Mouse (Mus musculus): ENCODE measurements around the gene Ddrgk1. TPM values are rescaled to one million over a fixed set of nuclear protein-coding genes. Genes with fewer than 3 reads are reported as not detected.

The Ddrgk1 gene
- polyA plus RNA-seq, 1 experiment from 2014 or later = 65.7 TPM

DNA sequence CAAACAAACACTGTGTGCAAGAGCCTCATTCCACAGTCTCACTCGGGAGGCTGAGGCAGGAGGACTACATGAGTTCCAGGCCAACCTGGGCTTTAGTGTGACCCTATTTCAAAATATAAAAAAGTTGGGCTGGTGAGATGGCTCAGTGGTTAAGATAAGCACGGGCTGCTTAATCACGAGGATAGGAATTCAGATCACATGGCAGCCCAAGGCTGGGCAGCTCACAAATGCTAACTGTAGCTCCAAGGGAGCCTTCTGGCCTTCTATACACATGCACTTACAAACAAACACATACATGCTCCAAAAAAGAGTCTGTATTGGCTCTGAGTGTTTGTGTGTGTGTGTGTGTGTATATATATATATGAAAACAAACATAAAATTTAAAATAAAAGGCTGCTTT, 29.1 kb upstream of the Ddrgk1 start:
- Histone ChIP-seq H3K9me3 (ENCODE audit: control insufficient read depth, low read depth, low read length) (no peaks in the 10 kb centered on the region), H3K27ac (ENCODE audit: low read length) (no peak overlapping the region), H3K36me3 (ENCODE audit: control insufficient read depth, insufficient read depth, low read length) (no peaks in the 10 kb centered on the region), H3K27me3 (ENCODE audit: control insufficient read depth, insufficient read depth, low read length) (peaks cover 20% of the 10 kb centered on the region), H3K4me3 (ENCODE audit: low read depth, low read length) (no peak overlapping the region), H3K4me1 (ENCODE audit: control insufficient read depth, insufficient read depth, low read length) (0 out of 2 replicates have a peak, but pooled peaks cover 4% of the 10 kb centered on the region), H3K4me2 (replicated peaks; ENCODE audit: low read depth, low read length) (no peak overlapping the region), H3K9ac (replicated peaks; ENCODE audit: low read depth, low read length) (no peak overlapping the region)
- no peak for ATAC-seq (ENCODE audit: insufficient number of reproducible peaks, insufficient read depth, low FRiP score, low read depth)
- WGBS = 36% methylated on average over 3 of the region's 3 CpGs

DNA sequence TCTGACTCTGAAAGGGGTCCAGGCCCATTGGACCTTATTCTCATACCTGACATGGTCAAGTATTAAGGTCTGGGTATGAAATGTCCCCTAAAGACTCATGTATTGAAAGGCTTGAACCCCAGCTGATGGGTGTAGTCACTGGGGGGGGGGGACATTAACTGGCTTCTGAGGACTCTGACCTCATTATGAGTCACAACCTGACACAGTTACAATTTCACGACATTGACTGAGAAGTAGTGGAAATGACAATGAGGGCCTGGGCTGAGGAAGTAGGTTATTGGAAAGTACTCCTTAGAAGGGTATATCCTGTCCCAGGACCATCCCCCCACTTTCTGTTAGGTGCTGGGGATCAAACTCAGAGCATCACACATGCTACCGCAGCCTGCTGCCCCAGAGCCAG, 24.6 kb upstream of the Ddrgk1 start:
- Histone ChIP-seq H3K36me3 (ENCODE audit: control insufficient read depth, insufficient read depth, low read length) (peaks cover under 1% of the 10 kb centered on the region; the same call in 1 of the 2 replicates), H3K4me3 (ENCODE audit: low read depth, low read length) (no peak overlapping the region), H3K27me3 (ENCODE audit: control insufficient read depth, insufficient read depth, low read length) (no peaks in the 10 kb centered on the region), H3K9me3 (ENCODE audit: control insufficient read depth, low read depth, low read length) (no peaks in the 10 kb centered on the region), H3K4me1 (ENCODE audit: control insufficient read depth, insufficient read depth, low read length) (no peaks in the 10 kb centered on the region), H3K9ac (replicated peaks; ENCODE audit: low read depth, low read length) (no peak overlapping the region), H3K4me2 (replicated peaks; ENCODE audit: low read depth, low read length) (no peak overlapping the region), H3K27ac (ENCODE audit: low read length) (no peak overlapping the region)
- no peak for ATAC-seq (ENCODE audit: insufficient number of reproducible peaks, insufficient read depth, low FRiP score, low read depth)
- 81% methylated on average over 2 of the region's 2 CpGs for WGBS

DNA sequence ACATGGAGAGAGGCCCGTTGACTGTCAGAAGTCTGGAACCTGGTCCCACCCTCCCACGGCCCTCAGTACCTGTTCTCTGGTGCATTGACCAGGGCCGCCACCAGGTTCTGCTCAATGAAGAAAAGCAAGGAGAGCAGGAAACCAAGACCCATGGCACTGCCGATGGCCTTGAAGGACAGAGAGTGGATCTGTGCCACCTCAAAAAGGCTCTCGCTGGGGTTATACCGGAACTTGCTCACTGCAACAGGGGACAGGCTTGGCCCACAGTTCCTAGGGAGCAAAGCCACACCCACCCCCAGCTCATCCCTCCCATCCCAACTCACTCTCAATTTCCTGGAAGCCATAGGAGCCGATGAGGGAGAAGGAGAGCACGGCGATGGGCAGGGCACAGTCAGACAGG, 21.0 kb upstream of the Ddrgk1 start:
- Histone ChIP-seq H3K4me3 (ENCODE audit: low read depth, low read length) (no peak overlapping the region), H3K4me1 (ENCODE audit: control insufficient read depth, insufficient read depth, low read length) (no peaks in the 10 kb centered on the region), H3K4me2 (replicated peaks; ENCODE audit: low read depth, low read length) (no peak overlapping the region), H3K27ac (ENCODE audit: low read length) (no peak overlapping the region), H3K27me3 (ENCODE audit: control insufficient read depth, insufficient read depth, low read length) (no peaks in the 10 kb centered on the region), H3K9me3 (ENCODE audit: control insufficient read depth, low read depth, low read length) (no peaks in the 10 kb centered on the region), H3K9ac (replicated peaks; ENCODE audit: low read depth, low read length) (no peak overlapping the region), H3K36me3 (ENCODE audit: control insufficient read depth, insufficient read depth, low read length) (peaks cover 18% of the 10 kb centered on the region)
- ATAC-seq (ENCODE audit: insufficient number of reproducible peaks, insufficient read depth, low FRiP score, low read depth) = no peak
- WGBS = 85% methylated on average over 9 of the region's 9 CpGs

DNA sequence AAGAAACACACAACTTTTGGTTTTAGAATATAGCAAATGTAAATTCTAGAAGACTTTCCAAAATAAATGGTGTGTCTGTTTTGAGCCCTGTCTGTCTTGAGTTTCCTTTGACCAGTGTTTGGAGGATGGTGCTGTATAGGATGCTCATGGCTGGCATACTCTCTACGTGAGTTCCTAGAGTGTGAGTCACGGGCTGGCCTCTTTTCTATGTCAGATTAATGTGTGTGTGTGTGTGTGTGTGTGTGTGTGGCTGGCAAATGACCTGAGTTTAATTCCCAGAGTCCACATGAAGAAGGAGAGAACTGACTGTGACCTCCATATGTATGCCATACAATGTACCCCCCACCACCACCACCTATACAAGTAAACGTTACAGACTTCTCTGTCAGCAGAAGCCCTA, 17.1 kb upstream of the Ddrgk1 start:
- Histone ChIP-seq H3K4me1 (ENCODE audit: control insufficient read depth, insufficient read depth, low read length) (no peaks in the 10 kb centered on the region), H3K4me2 (replicated peaks; ENCODE audit: low read depth, low read length) (no peak overlapping the region), H3K27ac (ENCODE audit: low read length) (no peak overlapping the region), H3K9ac (replicated peaks; ENCODE audit: low read depth, low read length) (no peak overlapping the region), H3K4me3 (ENCODE audit: low read depth, low read length) (no peak overlapping the region), H3K9me3 (ENCODE audit: control insufficient read depth, low read depth, low read length) (no peaks in the 10 kb centered on the region), H3K36me3 (ENCODE audit: control insufficient read depth, insufficient read depth, low read length) (peaks cover 55% of the 10 kb centered on the region), H3K27me3 (ENCODE audit: control insufficient read depth, insufficient read depth, low read length) (no peaks in the 10 kb centered on the region)
- ATAC-seq (ENCODE audit: insufficient number of reproducible peaks, insufficient read depth, low FRiP score, low read depth) = no peak
- 82% methylated on average over 3 of the region's 3 CpGs for WGBS

DNA sequence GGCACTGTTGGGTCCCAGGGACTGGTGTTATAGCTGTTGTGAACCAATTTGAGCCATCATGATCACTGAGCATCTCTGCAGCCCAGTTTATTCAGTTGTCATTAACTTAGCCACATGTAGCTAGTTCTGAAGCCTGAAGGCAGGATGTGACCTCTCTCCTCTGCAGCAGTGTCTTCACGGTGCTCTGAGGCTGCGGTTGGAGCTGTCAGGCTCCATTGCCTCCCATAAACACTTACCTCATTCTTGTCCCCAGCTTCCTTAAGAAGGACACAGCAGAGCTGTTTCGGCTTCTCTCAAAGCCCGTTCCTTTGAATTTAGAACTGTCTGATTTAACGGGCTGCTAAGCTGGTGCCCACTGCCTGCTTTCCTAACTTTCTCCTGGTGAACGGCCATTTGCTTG, 15.4 kb upstream of the Ddrgk1 start:
- no peak overlapping the region for H3K4me2 ChIP-seq (replicated peaks; ENCODE audit: low read depth, low read length)
- ATAC-seq (ENCODE audit: insufficient number of reproducible peaks, insufficient read depth, low FRiP score, low read depth) = no peak
- no peak overlapping the region for H3K27ac ChIP-seq (ENCODE audit: low read length)
- H3K9me3 ChIP-seq (ENCODE audit: control insufficient read depth, low read depth, low read length) = no peaks in the 10 kb centered on the region
- H3K27me3 ChIP-seq (ENCODE audit: control insufficient read depth, insufficient read depth, low read length) = no peaks in the 10 kb centered on the region
- 94% methylated on average over 6 of the region's 6 CpGs for WGBS
- peaks cover 72% of the 10 kb centered on the region for H3K36me3 ChIP-seq (ENCODE audit: control insufficient read depth, insufficient read depth, low read length)
- no peak overlapping the region for H3K9ac ChIP-seq (replicated peaks; ENCODE audit: low read depth, low read length)
- no peak overlapping the region for H3K4me3 ChIP-seq (ENCODE audit: low read depth, low read length)
- H3K4me1 ChIP-seq (ENCODE audit: control insufficient read depth, insufficient read depth, low read length) = no peaks in the 10 kb centered on the region

DNA sequence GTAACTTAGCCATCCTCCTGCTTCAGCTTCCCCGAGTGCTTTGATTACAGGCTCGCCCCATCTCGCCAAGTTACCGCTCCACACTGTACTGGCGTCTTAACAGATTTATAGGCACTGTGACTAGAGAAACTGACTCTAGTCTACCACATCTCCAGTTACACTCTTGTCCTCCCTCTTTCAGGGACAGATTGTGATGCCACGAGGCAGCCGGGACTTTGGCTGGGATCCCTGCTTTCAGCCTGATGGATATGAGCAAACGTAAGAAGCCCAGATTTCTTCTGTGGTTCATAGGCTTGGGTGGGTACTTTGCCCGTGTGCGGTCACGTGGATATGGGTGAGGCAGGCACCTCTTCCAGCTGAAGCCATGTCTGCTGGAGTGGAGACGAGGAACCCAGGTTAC, 14.7 kb upstream of the Ddrgk1 start:
- Histone ChIP-seq H3K36me3 (ENCODE audit: control insufficient read depth, insufficient read depth, low read length) (peaks cover 77% of the 10 kb centered on the region), H3K27ac (ENCODE audit: low read length) (no peak overlapping the region), H3K27me3 (ENCODE audit: control insufficient read depth, insufficient read depth, low read length) (no peaks in the 10 kb centered on the region), H3K4me3 (ENCODE audit: low read depth, low read length) (no peak overlapping the region), H3K4me1 (ENCODE audit: control insufficient read depth, insufficient read depth, low read length) (no peaks in the 10 kb centered on the region), H3K9ac (replicated peaks; ENCODE audit: low read depth, low read length) (no peak overlapping the region), H3K4me2 (replicated peaks; ENCODE audit: low read depth, low read length) (no peak overlapping the region), H3K9me3 (ENCODE audit: control insufficient read depth, low read depth, low read length) (no peaks in the 10 kb centered on the region)
- 92% methylated on average over 12 of the region's 12 CpGs for WGBS
- ATAC-seq (ENCODE audit: insufficient number of reproducible peaks, insufficient read depth, low FRiP score, low read depth) = no peak

DNA sequence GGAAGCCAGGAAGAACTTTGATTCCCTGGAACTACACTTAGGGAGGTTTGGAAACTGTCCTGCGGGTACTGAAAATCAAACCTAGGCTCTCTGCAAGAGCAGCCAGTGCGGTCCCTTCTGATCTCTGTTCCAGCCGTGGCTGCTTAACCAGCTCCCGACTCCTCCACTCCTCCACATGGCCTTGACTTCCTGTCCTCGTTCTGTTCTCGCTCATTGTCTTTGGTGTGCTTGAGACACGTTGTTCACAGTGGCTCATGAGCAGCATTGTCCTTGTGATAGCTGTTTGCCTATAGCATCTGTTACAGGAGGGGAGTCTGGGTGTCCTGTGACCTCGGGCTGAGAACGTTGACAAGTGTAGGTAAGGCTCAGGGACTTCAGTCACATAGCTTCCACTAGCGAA, 12.8 kb upstream of the Ddrgk1 start:
- Histone ChIP-seq H3K36me3 (ENCODE audit: control insufficient read depth, insufficient read depth, low read length) (peaks cover 74% of the 10 kb centered on the region), H3K4me1 (ENCODE audit: control insufficient read depth, insufficient read depth, low read length) (no peaks in the 10 kb centered on the region), H3K9me3 (ENCODE audit: control insufficient read depth, low read depth, low read length) (no peaks in the 10 kb centered on the region), H3K4me3 (ENCODE audit: low read depth, low read length) (no peak overlapping the region), H3K4me2 (replicated peaks; ENCODE audit: low read depth, low read length) (no peak overlapping the region), H3K27ac (ENCODE audit: low read length) (no peak overlapping the region), H3K27me3 (ENCODE audit: control insufficient read depth, insufficient read depth, low read length) (no peaks in the 10 kb centered on the region), H3K9ac (replicated peaks; ENCODE audit: low read depth, low read length) (no peak overlapping the region)
- no peak for ATAC-seq (ENCODE audit: insufficient number of reproducible peaks, insufficient read depth, low FRiP score, low read depth)
- WGBS = 84% methylated on average over 10 of the region's 10 CpGs

DNA sequence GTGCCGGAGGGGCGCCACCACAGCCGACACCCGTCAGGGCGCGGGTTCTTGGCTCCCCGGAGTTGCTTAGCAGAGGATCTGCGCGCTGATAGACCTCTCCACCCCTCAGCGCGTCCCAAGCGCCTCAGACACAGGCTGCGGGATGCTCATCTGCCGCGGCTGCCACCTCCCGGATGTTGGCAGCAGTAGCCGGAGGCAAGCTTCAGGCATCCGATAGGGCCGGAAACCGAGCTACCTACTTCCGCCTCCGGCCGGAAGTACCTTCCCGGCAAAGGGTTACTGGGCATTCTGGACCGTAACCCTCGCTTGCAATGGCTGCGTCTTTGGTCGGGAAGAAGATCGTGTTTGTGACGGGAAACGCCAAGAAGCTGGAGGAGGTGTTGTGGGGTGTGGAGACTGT, 3.1 kb upstream of the Ddrgk1 start, which contains the start of gene Itpa:
Gene Itpa, plus strand, starts transcription at position 52 of the 400 bp plus-strand sequence.
- under 1% methylated on average over 31 of the region's 31 CpGs for WGBS
- Histone ChIP-seq H3K4me1 (ENCODE audit: control insufficient read depth, insufficient read depth, low read length) (peaks cover 8% of the 10 kb centered on the region; the same call in 1 of the 2 replicates), H3K4me3 (ENCODE audit: low read depth, low read length) (peak within 1 kb of the TSS; percentile 68), H3K4me2 (replicated peaks; ENCODE audit: low read depth, low read length) (peak within 1 kb of the TSS; percentile 83), H3K36me3 (ENCODE audit: control insufficient read depth, insufficient read depth, low read length) (peaks cover 12% of the 10 kb centered on the region), H3K27me3 (ENCODE audit: control insufficient read depth, insufficient read depth, low read length) (no peaks in the 10 kb centered on the region), H3K9ac (replicated peaks; ENCODE audit: low read depth, low read length) (peak within 1 kb of the TSS; percentile 78), H3K9me3 (ENCODE audit: control insufficient read depth, low read depth, low read length) (no peaks in the 10 kb centered on the region), H3K27ac (ENCODE audit: low read length) (peak within 1 kb of the TSS; percentile 61)
- ATAC-seq (ENCODE audit: insufficient number of reproducible peaks, insufficient read depth, low FRiP score, low read depth) = peak; percentile 53

DNA sequence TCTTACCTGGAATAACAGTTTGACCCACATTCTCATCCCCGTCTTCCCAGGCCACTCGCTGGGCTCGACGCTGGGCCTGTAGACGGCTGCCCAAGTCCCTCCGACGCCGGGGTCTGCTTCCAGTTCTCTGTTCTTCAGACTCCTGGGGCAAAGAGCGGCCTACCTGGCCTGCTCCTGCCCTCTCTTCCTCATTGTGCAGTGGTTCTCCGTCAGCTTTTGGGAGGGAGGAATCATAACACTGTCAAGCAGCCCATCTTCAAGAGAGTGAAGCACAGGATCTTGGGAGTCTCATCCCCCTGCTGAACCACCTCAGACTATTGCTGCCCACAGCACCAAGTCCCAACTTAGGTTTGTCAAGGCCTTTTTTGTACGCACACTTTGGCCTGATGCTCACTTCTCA, 1.1 kb downstream of the Ddrgk1 start:
- Histone ChIP-seq H3K4me1 (ENCODE audit: control insufficient read depth, insufficient read depth, low read length) (peaks cover 8% of the 10 kb centered on the region; the same call in 1 of the 2 replicates), H3K27ac (ENCODE audit: low read length) (no peak overlapping the region), H3K27me3 (ENCODE audit: control insufficient read depth, insufficient read depth, low read length) (no peaks in the 10 kb centered on the region), H3K4me3 (ENCODE audit: low read depth, low read length) (peak overlapping the region; percentile 35; the same call in 1 of the 2 replicates), H3K36me3 (ENCODE audit: control insufficient read depth, insufficient read depth, low read length) (peaks cover 34% of the 10 kb centered on the region), H3K4me2 (replicated peaks; ENCODE audit: low read depth, low read length) (peak overlapping the region; percentile 63), H3K9ac (replicated peaks; ENCODE audit: low read depth, low read length) (peak overlapping the region; percentile 47; the same call in 1 of the 2 replicates), H3K9me3 (ENCODE audit: control insufficient read depth, low read depth, low read length) (no peaks in the 10 kb centered on the region)
- 90% methylated on average over 11 of the region's 11 CpGs for WGBS
- ATAC-seq (ENCODE audit: insufficient number of reproducible peaks, insufficient read depth, low FRiP score, low read depth) = no peak

All from stomach, embryonic 14.5 days (tissue).